Mouse (Mus musculus) naive thymus-derived CD4-positive, alpha-beta T cell, adult 2 months (primary cell): ENCODE measurements around the gene Clec4n.
"Not testable (repeated sequence)": the region's sequence is repeated elsewhere in the genome, so short reads cannot be mapped to it uniquely, and the experiment has no call there.

Experiments used
- DNase-seq: peaks from one replicate; pipeline ENCODE4 v3.0.0-alpha.2; 2011; ENCODE audit warnings: low read depth

The Clec4n gene

GRCm38 (mm10) chr6:123292751-123293400 lies 63.2 kb downstream of the Clec4n start:
- no peak for DNase-seq

- DNase-seq = not testable (repeated sequence)
Measured at GRCm38 (mm10) chr6:123293509-123293908, 63.9 kb downstream of the Clec4n start.
